Mouse (Mus musculus): ENCODE measurements around the gene Slc44a5. TPM values are rescaled to one million over a fixed set of nuclear protein-coding genes. Genes with fewer than 3 reads are reported as not detected.

The Slc44a5 gene
- polyA plus RNA-seq, 1 experiment from 2014 or later: 0.81 TPM

DNA sequence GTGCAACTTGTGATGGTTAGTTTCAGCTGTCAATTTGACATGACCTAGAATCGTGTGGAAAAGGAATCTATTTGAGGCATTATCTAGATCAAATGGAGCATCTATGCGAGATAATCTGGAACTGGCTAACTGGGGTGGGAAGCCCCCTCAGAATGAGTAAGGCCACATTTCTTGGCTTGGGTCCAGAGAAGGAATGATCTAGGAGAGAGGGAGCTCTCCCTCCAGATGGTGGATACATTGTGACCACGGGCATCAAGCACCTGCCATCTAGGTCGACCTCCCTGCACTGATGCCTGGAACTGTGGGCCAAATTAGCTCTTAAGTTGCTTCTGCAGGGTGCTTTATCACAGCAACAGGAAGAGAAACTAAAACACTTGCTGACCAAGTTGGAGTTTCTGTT, 155.8 kb downstream of the Slc44a5 start:
- no peaks in the 10 kb centered on the region for H3K9me3 ChIP-seq (ENCODE audit: control insufficient read depth, low read length)
- H3K4me2 ChIP-seq (replicated peaks; ENCODE audit: low read depth, low read length): no peak overlapping the region
- no peak overlapping the region for H3K4me3 ChIP-seq (ENCODE audit: low read length)
- peaks cover 15% of the 10 kb centered on the region for H3K4me1 ChIP-seq (ENCODE audit: control insufficient read depth, insufficient read depth, low read length)
- H3K27me3 ChIP-seq (ENCODE audit: control insufficient read depth, insufficient read depth, low read length): no peaks in the 10 kb centered on the region
- 69% methylated on average over 4 of the region's 4 CpGs for WGBS
- no peaks in the 10 kb centered on the region for H3K36me3 ChIP-seq (ENCODE audit: control insufficient read depth, insufficient read depth, low read length)
- no peak for ATAC-seq (ENCODE audit: low FRiP score, low TSS enrichment)
- H3K27ac ChIP-seq (ENCODE audit: low read depth, low read length): no peak overlapping the region
- H3K9ac ChIP-seq (ENCODE audit: low read depth, low read length): no peak overlapping the region

DNA sequence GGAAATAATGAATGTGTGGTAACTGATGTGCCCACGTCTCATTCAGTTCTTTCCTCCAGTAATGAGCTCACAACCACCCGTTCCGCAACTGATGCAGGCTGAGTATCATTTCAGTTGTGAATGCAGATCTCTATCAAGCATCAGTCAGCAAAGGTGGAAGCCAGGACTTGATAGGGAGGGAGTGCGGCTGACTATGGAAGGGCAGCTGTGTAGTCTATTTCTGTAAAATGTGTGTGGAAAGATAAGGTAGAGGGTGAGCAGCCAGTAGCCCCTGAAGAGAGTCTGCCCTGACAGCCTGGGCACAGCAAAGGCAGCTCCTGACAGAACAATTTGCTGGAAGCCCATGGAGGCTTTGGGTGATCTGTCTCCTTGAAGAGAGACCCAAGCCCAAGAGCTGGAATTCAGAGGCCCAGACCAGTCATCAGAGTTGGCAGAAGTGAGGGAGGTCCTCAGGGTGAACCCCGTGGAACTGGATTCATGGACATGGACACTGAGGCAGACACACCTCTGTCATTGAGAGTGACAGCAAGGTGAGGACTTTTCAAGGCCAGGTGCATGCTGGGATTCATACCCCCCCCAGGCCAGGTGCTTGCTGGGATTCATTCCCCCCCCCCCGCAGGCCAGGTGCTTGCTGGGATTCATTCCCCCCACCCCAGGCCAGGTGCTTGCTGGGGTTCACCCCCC, 157.3 kb downstream of the Slc44a5 start:
- WGBS: 90% methylated on average over 6 of the region's 6 CpGs
- Histone ChIP-seq H3K9ac (ENCODE audit: low read depth, low read length) (no peak overlapping the region), H3K9me3 (ENCODE audit: control insufficient read depth, low read length) (no peaks in the 10 kb centered on the region), H3K4me1 (ENCODE audit: control insufficient read depth, insufficient read depth, low read length) (peaks cover 8% of the 10 kb centered on the region), H3K4me3 (ENCODE audit: low read length) (no peak overlapping the region), H3K4me2 (replicated peaks; ENCODE audit: low read depth, low read length) (no peak overlapping the region), H3K27me3 (ENCODE audit: control insufficient read depth, insufficient read depth, low read length) (no peaks in the 10 kb centered on the region), H3K36me3 (ENCODE audit: control insufficient read depth, insufficient read depth, low read length) (no peaks in the 10 kb centered on the region), H3K27ac (ENCODE audit: low read depth, low read length) (no peak overlapping the region)
- ATAC-seq (ENCODE audit: low FRiP score, low TSS enrichment): no peak

DNA sequence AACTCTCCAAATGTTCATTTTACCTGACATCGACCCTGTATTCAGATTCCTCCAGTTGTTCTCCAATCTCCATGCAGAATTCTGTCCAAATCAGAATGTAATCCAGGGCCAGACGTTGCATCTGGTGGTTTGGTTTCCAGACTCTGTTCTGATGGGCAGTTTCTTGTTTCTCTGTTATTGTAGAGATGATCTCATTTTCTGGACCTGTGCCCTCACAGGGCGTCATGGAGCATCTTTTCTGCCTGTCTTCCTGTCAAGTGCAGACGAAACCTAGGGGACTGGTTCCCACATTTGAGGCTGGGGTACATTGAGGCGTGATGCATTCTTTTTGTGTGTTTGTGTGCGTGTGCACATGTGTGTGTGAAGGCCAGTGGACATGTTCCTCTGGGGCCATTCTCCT, 160.8 kb downstream of the Slc44a5 start:
- H3K27ac ChIP-seq (ENCODE audit: low read depth, low read length): no peak overlapping the region
- no peaks in the 10 kb centered on the region for H3K36me3 ChIP-seq (ENCODE audit: control insufficient read depth, insufficient read depth, low read length)
- no peak overlapping the region for H3K4me2 ChIP-seq (replicated peaks; ENCODE audit: low read depth, low read length)
- H3K9me3 ChIP-seq (ENCODE audit: control insufficient read depth, low read length): no peaks in the 10 kb centered on the region
- no peak for ATAC-seq (ENCODE audit: low FRiP score, low TSS enrichment)
- no peaks in the 10 kb centered on the region for H3K4me1 ChIP-seq (ENCODE audit: control insufficient read depth, insufficient read depth, low read length)
- WGBS: 75% methylated on average over 6 of the region's 6 CpGs
- H3K4me3 ChIP-seq (ENCODE audit: low read length): no peak overlapping the region
- H3K27me3 ChIP-seq (ENCODE audit: control insufficient read depth, insufficient read depth, low read length): no peaks in the 10 kb centered on the region
- no peak overlapping the region for H3K9ac ChIP-seq (ENCODE audit: low read depth, low read length)

DNA sequence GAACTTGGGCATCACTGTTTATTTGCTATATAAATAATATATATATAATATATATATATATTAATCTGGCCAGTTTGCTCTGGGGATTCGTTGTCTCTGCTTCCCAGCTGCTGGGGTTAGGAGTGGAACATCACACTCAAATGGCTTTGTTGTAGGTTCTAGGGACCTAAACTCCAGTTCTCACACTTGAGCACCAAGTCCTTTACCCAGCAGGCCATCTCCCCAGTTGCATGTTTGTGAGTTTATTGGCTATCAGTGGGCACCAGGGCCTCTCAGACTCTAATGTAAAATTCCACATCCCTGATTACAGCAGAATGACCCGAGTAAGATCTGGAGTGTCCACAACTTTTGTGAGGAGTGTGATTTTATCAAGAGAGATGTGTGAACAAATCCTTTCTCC, 161.5 kb downstream of the Slc44a5 start:
- no peak for ATAC-seq (ENCODE audit: low FRiP score, low TSS enrichment)
- Histone ChIP-seq H3K4me2 (replicated peaks; ENCODE audit: low read depth, low read length) (no peak overlapping the region), H3K27me3 (ENCODE audit: control insufficient read depth, insufficient read depth, low read length) (no peaks in the 10 kb centered on the region), H3K9me3 (ENCODE audit: control insufficient read depth, low read length) (no peaks in the 10 kb centered on the region), H3K36me3 (ENCODE audit: control insufficient read depth, insufficient read depth, low read length) (no peaks in the 10 kb centered on the region), H3K27ac (ENCODE audit: low read depth, low read length) (no peak overlapping the region), H3K4me1 (ENCODE audit: control insufficient read depth, insufficient read depth, low read length) (no peaks in the 10 kb centered on the region), H3K4me3 (ENCODE audit: low read length) (no peak overlapping the region), H3K9ac (ENCODE audit: low read depth, low read length) (no peak overlapping the region)
- 81% methylated on average over 2 of the region's 2 CpGs for WGBS

- ATAC-seq (ENCODE audit: low FRiP score, low TSS enrichment): no peak
- Histone ChIP-seq H3K27ac (ENCODE audit: low read depth, low read length) (no peak overlapping the region), H3K36me3 (ENCODE audit: control insufficient read depth, insufficient read depth, low read length) (no peaks in the 10 kb centered on the region), H3K9ac (ENCODE audit: low read depth, low read length) (no peak overlapping the region), H3K27me3 (ENCODE audit: control insufficient read depth, insufficient read depth, low read length) (no peaks in the 10 kb centered on the region), H3K4me2 (replicated peaks; ENCODE audit: low read depth, low read length) (no peak overlapping the region), H3K9me3 (ENCODE audit: control insufficient read depth, low read length) (no peaks in the 10 kb centered on the region), H3K4me1 (ENCODE audit: control insufficient read depth, insufficient read depth, low read length) (no peaks in the 10 kb centered on the region), H3K4me3 (ENCODE audit: low read length) (no peak overlapping the region)
- WGBS: 76% methylated on average over 3 of the region's 3 CpGs
These were observed 163.3 kb downstream of the Slc44a5 start for GRCm38 (mm10) chr3:154136501-154136900.

GRCm38 (mm10) chr3:154141346-154141745, 168.1 kb downstream of the Slc44a5 start:
- H3K4me3 ChIP-seq (ENCODE audit: low read length): no peak overlapping the region
- no peak overlapping the region for H3K4me2 ChIP-seq (replicated peaks; ENCODE audit: low read depth, low read length)
- no peak for ATAC-seq (ENCODE audit: low FRiP score, low TSS enrichment)
- H3K4me1 ChIP-seq (ENCODE audit: control insufficient read depth, insufficient read depth, low read length): no peaks in the 10 kb centered on the region
- H3K36me3 ChIP-seq (ENCODE audit: control insufficient read depth, insufficient read depth, low read length): no peaks in the 10 kb centered on the region
- no peaks in the 10 kb centered on the region for H3K9me3 ChIP-seq (ENCODE audit: control insufficient read depth, low read length)
- no peak overlapping the region for H3K27ac ChIP-seq (ENCODE audit: low read depth, low read length)
- WGBS: 87% methylated on average over 4 of the region's 4 CpGs
- H3K9ac ChIP-seq (ENCODE audit: low read depth, low read length): no peak overlapping the region
- H3K27me3 ChIP-seq (ENCODE audit: control insufficient read depth, insufficient read depth, low read length): no peaks in the 10 kb centered on the region

DNA sequence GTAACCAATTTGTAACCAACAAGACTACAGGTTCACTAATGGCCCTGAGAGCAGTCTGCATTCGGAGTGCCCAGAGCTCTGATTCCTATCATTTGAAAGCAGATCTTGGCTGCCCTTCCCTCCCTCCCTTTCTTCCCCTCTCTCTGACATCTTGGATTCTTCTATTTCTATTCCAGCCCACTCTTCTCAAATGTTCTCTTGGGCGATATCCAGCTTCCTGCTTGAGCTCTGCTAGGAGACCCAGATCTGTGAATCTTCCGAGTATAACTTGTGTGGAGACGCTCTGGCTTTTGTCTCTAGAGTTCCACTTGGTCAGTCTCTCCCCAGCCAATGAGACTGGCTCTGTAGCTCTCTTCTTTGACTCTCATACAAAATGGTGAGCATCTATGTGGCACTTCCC, 169.4 kb downstream of the Slc44a5 start:
- WGBS: 85% methylated on average over 4 of the region's 4 CpGs
- Histone ChIP-seq H3K4me3 (ENCODE audit: low read length) (no peak overlapping the region), H3K9me3 (ENCODE audit: control insufficient read depth, low read length) (no peaks in the 10 kb centered on the region), H3K4me1 (ENCODE audit: control insufficient read depth, insufficient read depth, low read length) (no peaks in the 10 kb centered on the region), H3K4me2 (replicated peaks; ENCODE audit: low read depth, low read length) (no peak overlapping the region), H3K9ac (ENCODE audit: low read depth, low read length) (no peak overlapping the region), H3K27ac (ENCODE audit: low read depth, low read length) (no peak overlapping the region), H3K36me3 (ENCODE audit: control insufficient read depth, insufficient read depth, low read length) (no peaks in the 10 kb centered on the region), H3K27me3 (ENCODE audit: control insufficient read depth, insufficient read depth, low read length) (no peaks in the 10 kb centered on the region)
- ATAC-seq (ENCODE audit: low FRiP score, low TSS enrichment): no peak

DNA sequence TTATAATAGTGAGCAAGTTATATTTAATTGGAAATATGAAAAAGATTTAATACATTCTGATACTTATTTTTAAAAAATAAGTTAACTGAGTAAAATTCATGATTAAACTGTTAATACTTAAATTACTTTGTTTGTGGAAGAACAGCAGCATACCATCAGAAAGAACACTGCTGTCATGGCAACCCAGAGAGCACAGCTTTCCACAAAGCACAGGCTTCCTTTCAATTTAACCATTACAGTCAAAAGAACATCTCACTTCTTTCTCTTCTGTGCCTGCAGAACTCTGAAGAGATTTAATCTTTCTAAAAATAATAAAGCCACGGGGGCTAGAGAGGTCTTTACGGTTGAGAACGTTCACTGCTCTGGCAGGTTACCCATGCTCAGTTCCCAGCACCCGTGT, 172.5 kb downstream of the Slc44a5 start:
- no peaks in the 10 kb centered on the region for H3K27me3 ChIP-seq (ENCODE audit: control insufficient read depth, insufficient read depth, low read length)
- H3K4me3 ChIP-seq (ENCODE audit: low read length): no peak overlapping the region
- no peak overlapping the region for H3K27ac ChIP-seq (ENCODE audit: low read depth, low read length)
- no peaks in the 10 kb centered on the region for H3K36me3 ChIP-seq (ENCODE audit: control insufficient read depth, insufficient read depth, low read length)
- H3K9ac ChIP-seq (ENCODE audit: low read depth, low read length): no peak overlapping the region
- H3K9me3 ChIP-seq (ENCODE audit: control insufficient read depth, low read length): no peaks in the 10 kb centered on the region
- H3K4me2 ChIP-seq (replicated peaks; ENCODE audit: low read depth, low read length): no peak overlapping the region
- 80% methylated on average over 4 of the region's 4 CpGs for WGBS
- H3K4me1 ChIP-seq (ENCODE audit: control insufficient read depth, insufficient read depth, low read length): no peaks in the 10 kb centered on the region
- ATAC-seq (ENCODE audit: low FRiP score, low TSS enrichment): no peak

GRCm38 (mm10) chr3:154149778-154150177, 176.5 kb downstream of the Slc44a5 start:
- Histone ChIP-seq H3K9ac (ENCODE audit: low read depth, low read length) (no peak overlapping the region), H3K27me3 (ENCODE audit: control insufficient read depth, insufficient read depth, low read length) (no peaks in the 10 kb centered on the region), H3K4me1 (ENCODE audit: control insufficient read depth, insufficient read depth, low read length) (no peaks in the 10 kb centered on the region), H3K9me3 (ENCODE audit: control insufficient read depth, low read length) (no peaks in the 10 kb centered on the region), H3K27ac (ENCODE audit: low read depth, low read length) (no peak overlapping the region), H3K36me3 (ENCODE audit: control insufficient read depth, insufficient read depth, low read length) (no peaks in the 10 kb centered on the region), H3K4me3 (ENCODE audit: low read length) (no peak overlapping the region), H3K4me2 (replicated peaks; ENCODE audit: low read depth, low read length) (no peak overlapping the region)
- no peak for ATAC-seq (ENCODE audit: low FRiP score, low TSS enrichment)
- WGBS: 91% methylated on average over 4 of the region's 4 CpGs

Measured in kidney, embryonic 14.5 days (tissue).